Mouse (Mus musculus): ENCODE measurements around the gene Slc9a3. TPM values are rescaled to one million over a fixed set of nuclear protein-coding genes. Genes with fewer than 3 reads are reported as not detected.

The Slc9a3 gene
- polyA plus RNA-seq (2015; fragmentation: Nextera tagmentation; extraction: Ambion mirVana): 1.3 TPM in 2 replicates

DNA sequence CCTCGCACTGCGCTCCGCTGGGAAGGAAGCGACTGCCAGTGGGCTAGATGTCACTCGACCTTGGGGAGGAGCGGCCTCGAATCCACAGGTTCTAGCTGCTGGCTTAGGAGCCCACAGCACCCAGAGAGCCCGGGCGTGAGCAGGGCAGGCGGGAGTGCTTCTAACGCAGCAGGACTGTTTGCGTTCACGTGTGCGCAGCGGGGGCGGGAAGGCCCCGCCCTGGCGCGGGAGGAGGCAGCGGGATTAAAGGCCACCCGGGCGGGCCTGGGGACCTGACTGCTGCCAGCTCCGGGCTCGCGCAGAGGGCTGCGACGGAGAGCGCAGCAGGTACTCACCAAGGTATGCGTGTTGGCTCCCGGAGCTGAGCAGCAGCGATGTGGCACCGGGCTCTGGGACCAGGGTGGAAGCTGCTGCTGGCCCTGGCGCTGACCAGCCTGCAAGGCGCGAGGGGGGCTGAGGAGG, at the start of gene Slc9a3:
Gene Slc9a3, plus strand, starts transcription at position 317 of the 462 bp plus-strand sequence.
- ATAC-seq (ENCODE audit: low FRiP score, low TSS enrichment): no peak

DNA sequence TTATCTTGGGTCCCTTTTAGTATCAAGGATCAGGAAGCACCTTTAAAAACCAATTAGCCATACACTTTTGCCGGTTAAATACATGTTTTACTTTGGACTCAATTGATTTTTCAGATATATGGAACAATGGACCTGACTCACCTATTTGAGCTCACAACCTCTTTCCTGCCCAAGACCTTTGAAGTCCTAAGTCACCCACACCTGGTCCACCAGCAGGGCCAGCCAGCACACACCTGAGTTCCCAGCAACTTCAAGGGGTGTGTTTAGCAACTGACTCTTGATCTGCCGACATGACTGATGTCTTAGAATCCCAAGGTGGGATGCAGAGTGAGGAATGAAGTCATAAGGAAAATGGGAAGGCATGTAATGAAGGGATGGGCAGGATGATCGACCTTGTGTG, 49.5 kb upstream of the Slc9a3 start:
- no peak for TF ChIP-seq CTCF (IDR thresholded peaks at IDR 0.05; ENCODE audit: low read depth)
- H3K9ac ChIP-seq (ENCODE audit: low read length): no peak overlapping the region
- no peaks in the 10 kb centered on the region for H3K9me3 ChIP-seq (ENCODE audit: control insufficient read depth, low read length)
- ATAC-seq (ENCODE audit: low FRiP score, low TSS enrichment) (peak; percentile 86), DNase-seq (ENCODE audit: low spot score) (peak; percentile 19)
- no peak overlapping the region for H3K4me2 ChIP-seq (replicated peaks; ENCODE audit: low read depth)
- H3K27me3 ChIP-seq (ENCODE audit: control insufficient read depth, insufficient read depth, low read length): no peaks in the 10 kb centered on the region
- 53% methylated on average over 3 of the region's 3 CpGs for WGBS
- no peak overlapping the region for H3K27ac ChIP-seq (replicated peaks)
- no peaks in the 10 kb centered on the region for H3K36me3 ChIP-seq (ENCODE audit: control insufficient read depth, insufficient read depth, low read length)
- no peaks in the 10 kb centered on the region for H3K4me1 ChIP-seq (replicated peaks; ENCODE audit: control insufficient read depth, insufficient read depth)
- no peak overlapping the region for H3K4me3 ChIP-seq (ENCODE audit: low read depth, low read length)

More for the DNA sequence above, at the start of gene Slc9a3:
- WGBS: 1% methylated on average over 35 of the region's 35 CpGs
- Histone ChIP-seq H3K27ac (replicated peaks) (no peak within 1 kb of the TSS), H3K36me3 (ENCODE audit: control insufficient read depth, insufficient read depth, low read length) (no peaks in the 10 kb centered on the region), H3K9me3 (ENCODE audit: control insufficient read depth, low read length) (no peaks in the 10 kb centered on the region), H3K4me1 (replicated peaks; ENCODE audit: control insufficient read depth, insufficient read depth) (peaks cover 2% of the 10 kb centered on the region; the same call in 1 of the 2 replicates), H3K4me2 (replicated peaks; ENCODE audit: low read depth) (peak within 1 kb of the TSS; percentile 48), H3K27me3 (ENCODE audit: control insufficient read depth, insufficient read depth, low read length) (0 out of 2 replicates have a peak, but pooled peaks cover 6% of the 10 kb centered on the region), H3K9ac (ENCODE audit: low read length) (no peak within 1 kb of the TSS), H3K4me3 (ENCODE audit: low read depth, low read length) (peak within 1 kb of the TSS; percentile 27)
- DNase-seq (ENCODE audit: low spot score): peak; percentile 54
- TF ChIP-seq CTCF (IDR thresholded peaks at IDR 0.05; ENCODE audit: low read depth): no peak
- TF ChIP-seq EP300 (optimal IDR thresholded peaks at IDR 0.05): no peak

- no peak overlapping the region for H3K27ac ChIP-seq (replicated peaks)
- H3K27me3 ChIP-seq (ENCODE audit: control insufficient read depth, insufficient read depth, low read length): no peaks in the 10 kb centered on the region
- H3K9me3 ChIP-seq (ENCODE audit: control insufficient read depth, low read length): no peaks in the 10 kb centered on the region
- 73% methylated on average over 7 of the region's 7 CpGs for WGBS
- DNase-seq (ENCODE audit: low spot score) (no peak), ATAC-seq (ENCODE audit: low FRiP score, low TSS enrichment) (no peak)
- TF ChIP-seq CTCF (IDR thresholded peaks at IDR 0.05; ENCODE audit: low read depth) (no peak), EP300 (optimal IDR thresholded peaks at IDR 0.05) (no peak)
- no peak overlapping the region for H3K4me3 ChIP-seq (ENCODE audit: low read depth, low read length)
- no peaks in the 10 kb centered on the region for H3K4me1 ChIP-seq (replicated peaks; ENCODE audit: control insufficient read depth, insufficient read depth)
- H3K36me3 ChIP-seq (ENCODE audit: control insufficient read depth, insufficient read depth, low read length): no peaks in the 10 kb centered on the region
- no peak overlapping the region for H3K4me2 ChIP-seq (replicated peaks; ENCODE audit: low read depth)
- H3K9ac ChIP-seq (ENCODE audit: low read length): no peak overlapping the region
Observed at GRCm38 (mm10) chr13:74073369-74073768, 47.9 kb upstream of the Slc9a3 start.

GRCm38 (mm10) chr13:74090265-74090664, 31.0 kb upstream of the Slc9a3 start:
- Histone ChIP-seq H3K4me3 (ENCODE audit: low read depth, low read length) (no peak overlapping the region), H3K27me3 (ENCODE audit: control insufficient read depth, insufficient read depth, low read length) (no peaks in the 10 kb centered on the region), H3K36me3 (ENCODE audit: control insufficient read depth, insufficient read depth, low read length) (no peaks in the 10 kb centered on the region), H3K9me3 (ENCODE audit: control insufficient read depth, low read length) (no peaks in the 10 kb centered on the region), H3K4me2 (replicated peaks; ENCODE audit: low read depth) (no peak overlapping the region), H3K4me1 (replicated peaks; ENCODE audit: control insufficient read depth, insufficient read depth) (no peaks in the 10 kb centered on the region), H3K9ac (ENCODE audit: low read length) (no peak overlapping the region), H3K27ac (replicated peaks) (no peak overlapping the region)
- no peak for TF ChIP-seq EP300 (optimal IDR thresholded peaks at IDR 0.05)
- TF ChIP-seq CTCF (IDR thresholded peaks at IDR 0.05; ENCODE audit: low read depth): no peak
- DNase-seq (ENCODE audit: low spot score) (no peak), ATAC-seq (ENCODE audit: low FRiP score, low TSS enrichment) (no peak)
- 56% methylated on average over 3 of the region's 3 CpGs for WGBS

- Histone ChIP-seq H3K9me3 (ENCODE audit: control insufficient read depth, low read length) (no peaks in the 10 kb centered on the region), H3K9ac (ENCODE audit: low read length) (no peak overlapping the region), H3K4me2 (replicated peaks; ENCODE audit: low read depth) (no peak overlapping the region), H3K36me3 (ENCODE audit: control insufficient read depth, insufficient read depth, low read length) (no peaks in the 10 kb centered on the region), H3K27me3 (ENCODE audit: control insufficient read depth, insufficient read depth, low read length) (no peaks in the 10 kb centered on the region), H3K27ac (replicated peaks) (no peak overlapping the region), H3K4me1 (replicated peaks; ENCODE audit: control insufficient read depth, insufficient read depth) (no peaks in the 10 kb centered on the region), H3K4me3 (ENCODE audit: low read depth, low read length) (no peak overlapping the region)
- DNase-seq (ENCODE audit: low spot score): no peak
- no peak for ATAC-seq (ENCODE audit: low FRiP score, low TSS enrichment)
- WGBS: 54% methylated on average over 2 of the region's 2 CpGs
- TF ChIP-seq CTCF (IDR thresholded peaks at IDR 0.05; ENCODE audit: low read depth) (no peak), EP300 (optimal IDR thresholded peaks at IDR 0.05) (no peak)
Observed at GRCm38 (mm10) chr13:74095936-74096335, 25.3 kb upstream of the Slc9a3 start.

DNA sequence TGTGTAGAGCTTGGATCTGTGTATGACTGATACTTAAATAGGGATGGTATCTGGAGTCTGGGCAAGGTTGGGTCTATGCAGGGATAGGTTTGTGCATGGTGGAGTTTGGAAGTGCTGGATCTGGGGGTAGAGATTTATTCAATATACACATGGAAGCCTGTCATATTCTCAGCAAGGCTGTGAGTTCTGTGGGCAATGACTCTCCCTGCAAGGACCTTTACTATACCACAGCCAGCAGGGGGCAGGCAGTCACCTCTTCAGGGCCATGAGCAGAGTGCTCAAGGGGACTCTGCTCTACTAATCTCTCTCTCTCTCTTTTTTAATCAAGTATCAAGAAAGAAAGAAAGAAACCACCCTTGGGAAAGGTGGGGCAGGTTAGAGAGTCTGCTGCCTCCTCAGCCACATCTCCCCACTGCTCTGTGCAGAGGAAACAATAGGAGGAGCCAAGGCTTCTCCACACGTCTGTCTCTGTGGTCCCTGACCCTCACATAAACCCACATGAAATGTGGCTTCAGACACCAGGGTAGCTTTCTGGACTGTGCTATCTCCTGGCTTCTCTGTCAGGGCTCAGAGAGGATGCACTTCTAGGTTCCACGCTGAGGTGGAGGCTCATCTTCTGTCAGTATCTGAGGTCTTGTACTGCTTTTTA, 24.4 kb upstream of the Slc9a3 start:
- Histone ChIP-seq H3K27ac (replicated peaks) (no peak overlapping the region), H3K27me3 (ENCODE audit: control insufficient read depth, insufficient read depth, low read length) (no peaks in the 10 kb centered on the region), H3K4me1 (replicated peaks; ENCODE audit: control insufficient read depth, insufficient read depth) (no peaks in the 10 kb centered on the region), H3K9me3 (ENCODE audit: control insufficient read depth, low read length) (no peaks in the 10 kb centered on the region), H3K36me3 (ENCODE audit: control insufficient read depth, insufficient read depth, low read length) (no peaks in the 10 kb centered on the region), H3K9ac (ENCODE audit: low read length) (no peak overlapping the region), H3K4me3 (ENCODE audit: low read depth, low read length) (no peak overlapping the region), H3K4me2 (replicated peaks; ENCODE audit: low read depth) (no peak overlapping the region)
- ATAC-seq (ENCODE audit: low FRiP score, low TSS enrichment) (peak; percentile 83), DNase-seq (ENCODE audit: low spot score) (peak; percentile 80)
- WGBS: 49% methylated on average over 2 of the region's 2 CpGs
- peak; percentile 84 for TF ChIP-seq CTCF (IDR thresholded peaks at IDR 0.05; ENCODE audit: low read depth)
- TF ChIP-seq EP300 (optimal IDR thresholded peaks at IDR 0.05): no peak

Data from stomach, postnatal 0 days (tissue).